Mouse (Mus musculus): ENCODE measurements at regions not wholly inside any gene's neighbourhood (a gene's known extent, or its start where the extent isn't known, plus 50 kb on each side); places are given as distances from the start of the nearest gene placed in this dataset.

GRCm38 (mm10) chr11:45795731-45796130, 56.1 kb upstream of the Clint1 start:
- H3K36me3 ChIP-seq (ENCODE audit: control insufficient read depth, insufficient read depth, low read length) = no peaks in the 10 kb centered on the region
- no peaks in the 10 kb centered on the region for H3K27me3 ChIP-seq (ENCODE audit: control insufficient read depth, insufficient read depth, low read length)
- H3K4me1 ChIP-seq (ENCODE audit: control insufficient read depth, insufficient read depth, low read length) = peaks cover 3% of the 10 kb centered on the region
- H3K79me2 ChIP-seq (ENCODE audit: control insufficient read depth, insufficient read depth, low read length) = no peaks in the 10 kb centered on the region
- no peak overlapping the region for H3K4me3 ChIP-seq (ENCODE audit: insufficient read depth, low read depth, low read length)
- no peak overlapping the region for H3K9ac ChIP-seq (ENCODE audit: low read depth, low read length)
- DNase-seq (ENCODE audit: extremely low read depth, low read depth, low spot score) = peak; percentile 43
- WGBS = 9% methylated on average over 3 of the region's 3 CpGs
- TF ChIP-seq CTCF (IDR thresholded peaks at IDR 0.05; ENCODE audit: low read depth, low read length) (peak; percentile 89), POLR2A (IDR thresholded peaks at IDR 0.05; ENCODE audit: extremely low read depth, insufficient read depth, low read length) (no peak)
- no peak overlapping the region for H3K27ac ChIP-seq (replicated peaks; ENCODE audit: insufficient read depth, low read depth, low read length)

DNA sequence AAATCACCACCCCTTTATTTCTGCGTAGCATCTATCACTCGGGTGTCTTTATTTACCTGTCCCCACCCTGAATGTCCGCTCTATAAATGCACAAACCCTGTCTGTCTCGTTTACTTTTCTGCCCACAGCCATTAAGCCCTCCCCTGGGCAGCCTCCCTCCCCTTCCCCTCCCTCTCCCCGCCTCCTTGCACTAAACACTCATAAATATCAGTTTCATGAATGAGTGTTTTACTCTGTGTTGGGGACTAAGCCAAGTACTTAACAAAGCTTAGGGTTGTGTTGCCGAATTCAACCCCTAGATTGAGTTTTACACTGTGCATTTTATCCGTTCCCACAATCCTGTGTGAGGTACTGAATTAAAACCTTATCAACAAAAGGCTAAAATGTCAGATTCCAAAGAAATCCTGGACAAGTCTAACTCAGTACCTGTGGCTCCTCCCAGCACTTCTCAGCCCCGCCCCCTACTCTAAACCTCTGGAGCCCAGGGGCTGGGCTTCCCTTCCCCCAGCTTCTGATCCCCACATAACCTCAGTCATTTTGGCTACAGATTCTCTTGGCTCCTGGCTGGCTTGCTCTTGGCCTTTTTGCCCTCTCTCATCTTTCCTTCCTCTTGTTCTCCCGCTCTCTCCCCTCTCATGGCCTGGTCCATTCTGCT, 52.0 kb upstream of the Clint1 start:
- 35% methylated on average over 9 of the region's 9 CpGs for WGBS
- DNase-seq (ENCODE audit: extremely low read depth, low read depth, low spot score) = peak; percentile 43
- no peak overlapping the region for H3K27ac ChIP-seq (replicated peaks; ENCODE audit: insufficient read depth, low read depth, low read length)

More for the DNA sequence above, 52.0 kb upstream of the Clint1 start:
- TF ChIP-seq CTCF (IDR thresholded peaks at IDR 0.05; ENCODE audit: low read depth, low read length) = no peak
- TF ChIP-seq POLR2A (IDR thresholded peaks at IDR 0.05; ENCODE audit: extremely low read depth, insufficient read depth, low read length) = no peak
- Histone ChIP-seq H3K4me1 (ENCODE audit: control insufficient read depth, insufficient read depth, low read length) (peaks cover 3% of the 10 kb centered on the region), H3K79me2 (ENCODE audit: control insufficient read depth, insufficient read depth, low read length) (no peaks in the 10 kb centered on the region), H3K36me3 (ENCODE audit: control insufficient read depth, insufficient read depth, low read length) (no peaks in the 10 kb centered on the region), H3K4me3 (ENCODE audit: insufficient read depth, low read depth, low read length) (no peak overlapping the region), H3K9ac (ENCODE audit: low read depth, low read length) (no peak overlapping the region), H3K27me3 (ENCODE audit: control insufficient read depth, insufficient read depth, low read length) (no peaks in the 10 kb centered on the region)
